Mouse (Mus musculus) heart, adult 2 months (tissue): ENCODE measurements around the gene Samd4b.
A peak's percentile ranks its signal among the peaks of the same experiment; 100 is the strongest.

ENCODE experiments used
- CTCF ChIP-seq: fragments of 200-600 bp; IDR thresholded peaks from 2 replicates; pipeline ENCODE4 v1.8.1; 2022; ENCODE audit warnings: antibody characterized with exemption, mild to moderate bottlenecking, moderate library complexity
- EP300 ChIP-seq: fragments of 200-500 bp; IDR thresholded peaks from 2 replicates; pipeline ENCODE4 v1.6.1; 2011; ENCODE audit warnings: low read depth, low read length, control low read depth; ENCODE audit not compliant: insufficient read depth
- POLR2A ChIP-seq: fragments of 200-500 bp; IDR thresholded peaks from 2 replicates; pipeline ENCODE4 v1.6.1; 2011; ENCODE audit warnings: mild to moderate bottlenecking, low read depth, low read length, control low read depth; ENCODE audit not compliant: insufficient read depth

- TF ChIP-seq CTCF (no peak), POLR2A (peak; percentile 99), EP300 (peak; percentile 65)
These were observed 205.3 kb downstream of the Samd4b start, which contains the start of the genes Med29 and Paf1 for GRCm38 (mm10) chr7:28392429-28393271.
